Mouse (Mus musculus) megakaryocyte, adult 5-6 weeks (primary cell): ENCODE data around the gene Shank1. TPM values are rescaled to one million over a fixed set of nuclear protein-coding genes. Genes with fewer than 3 reads are reported as not detected.
"Not testable (repeated sequence)": the region's sequence is repeated elsewhere in the genome, so short reads cannot be mapped to it uniquely, and the experiment has no call there.

Experiments
- ATAC-seq: 2 replicates; pipeline ENCODE4 v1.8.0; 2016; ENCODE audit warnings: mild to moderate bottlenecking, inconsistent platforms; ENCODE audit not compliant: poor library complexity, severe bottlenecking
- total RNA-seq, 2 experiments: library from RNA; stranded (forward) in 1 of 2; stranded (reverse) in 1 of 2; fragments of 153-499, 151-499 nt in 1 of 2; fragments of 221-1000, 200-1000 nt in 1 of 2; gene quantifications; 2 replicates each; pipeline versions ENCODE4 v1.2.3 to v1.2.4; 2015 to 2017

The Shank1 gene
- total RNA-seq (2015) (0.02 and 0.07 TPM in 2 replicates), total RNA-seq (2017) (not detected in 2 replicates)

- no peak for ATAC-seq
Measured at GRCm38 (mm10) chr7:44309475-44310284, at the start of gene Shank1. Gene Shank1 (plus strand): TSS chr7:44310253.

DNA sequence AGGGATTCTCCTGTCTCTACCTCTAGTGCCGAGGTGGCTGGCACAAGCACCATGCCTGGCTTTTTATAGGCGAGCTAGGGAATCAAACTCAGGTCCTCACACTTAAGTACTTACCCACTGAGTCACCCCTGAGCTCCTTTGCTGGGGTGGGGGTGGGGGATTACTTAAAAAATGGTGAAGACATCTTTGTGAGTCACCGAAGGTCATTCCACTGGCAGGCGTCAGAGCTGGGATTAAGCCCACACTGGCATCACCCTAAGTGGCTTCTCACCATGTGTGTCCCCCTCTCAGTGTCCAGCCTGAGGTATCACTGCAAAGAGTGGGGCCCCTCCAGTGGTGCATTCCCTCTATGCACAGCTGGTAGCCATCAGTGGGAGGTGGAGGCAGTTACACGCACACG, 49.6 kb upstream of the Shank1 start:
- no peak for ATAC-seq

DNA sequence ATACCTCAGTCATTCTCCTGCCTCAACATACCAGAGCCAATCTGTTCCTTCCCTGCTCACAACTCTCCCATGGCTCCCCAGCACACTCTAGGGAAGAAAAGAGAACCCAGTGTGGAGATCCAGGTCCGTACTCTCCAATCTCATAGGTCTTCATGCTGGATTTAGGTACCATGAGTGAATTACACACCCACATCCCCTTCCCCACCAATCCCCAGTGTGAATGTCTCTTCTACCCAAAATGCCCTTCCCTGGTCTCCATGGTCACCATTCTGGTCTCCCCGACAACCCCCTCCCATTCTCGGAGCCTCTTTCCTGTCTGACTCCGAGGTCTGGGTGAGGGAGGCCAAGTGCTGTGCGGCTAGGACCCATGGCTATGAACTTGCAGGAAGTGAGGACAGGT, 48.9 kb upstream of the Shank1 start, which contains the start of gene Gm15517:
Gm15517 (plus strand) TSS at position 301 of the 400 bp plus-strand sequence.
- no peak for ATAC-seq

DNA sequence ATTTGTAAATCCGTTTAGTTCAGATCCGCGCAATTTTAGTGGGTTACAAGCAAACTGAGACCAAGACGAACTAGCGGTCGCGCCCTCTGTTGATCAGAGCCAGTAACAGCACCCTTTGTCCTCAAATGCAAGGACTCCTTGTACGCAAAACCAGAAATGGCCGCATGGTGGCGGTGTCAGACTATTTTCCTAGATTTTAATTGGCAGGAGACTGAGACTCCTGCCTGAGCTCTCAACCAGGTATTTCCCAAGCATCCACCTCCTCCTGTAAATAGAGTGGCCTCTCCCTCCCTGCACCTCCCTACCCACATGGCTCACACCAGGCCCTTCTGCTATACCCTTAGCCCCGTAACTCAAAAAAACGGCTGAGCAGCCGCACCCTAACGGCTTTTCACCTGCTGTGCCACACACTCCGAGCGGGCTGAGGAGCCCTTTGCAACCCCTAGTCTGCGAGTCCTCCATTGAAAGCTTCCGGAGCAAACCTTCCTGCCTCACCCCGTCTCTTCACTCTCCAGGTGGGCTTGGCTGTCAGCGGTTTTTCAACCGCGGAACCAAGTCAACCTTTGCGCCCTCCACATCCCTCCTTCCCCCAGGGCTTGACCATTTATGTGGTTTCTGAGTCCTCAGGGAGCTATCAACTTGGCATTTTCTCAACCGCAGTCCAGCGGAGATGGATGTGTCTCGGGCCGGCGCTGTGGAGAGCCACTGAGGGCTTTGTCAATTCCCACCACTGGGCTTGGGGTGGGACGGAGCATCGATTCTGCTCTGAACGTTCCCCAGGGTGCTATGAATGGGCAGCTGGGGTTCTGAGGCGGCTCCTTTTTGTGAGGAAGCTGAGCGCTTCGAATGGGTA, 47.0 kb upstream of the Shank1 start:
- peak; percentile 99 for ATAC-seq

- no peak for ATAC-seq
Measured at GRCm38 (mm10) chr7:44268117-44268516, 41.9 kb upstream of the Shank1 start.

DNA sequence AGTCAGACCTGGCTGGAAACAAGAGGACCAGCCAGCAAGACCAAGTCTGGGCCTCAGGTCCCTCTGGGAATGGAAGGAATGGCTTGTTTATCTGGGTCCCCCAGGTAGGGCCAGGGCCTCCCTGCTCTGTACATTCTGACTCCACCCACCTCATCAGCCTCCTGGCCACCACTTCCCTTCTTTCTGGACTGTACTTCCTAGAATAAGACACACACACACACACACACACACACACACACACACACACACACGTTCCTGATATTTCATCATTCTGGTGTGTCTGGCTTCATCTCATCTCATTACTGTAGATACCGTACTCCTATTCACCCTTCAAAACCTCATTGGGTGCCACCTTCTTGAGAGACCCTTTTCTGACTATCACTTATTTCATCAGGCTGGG, 40.7 kb upstream of the Shank1 start:
- no peak for ATAC-seq

DNA sequence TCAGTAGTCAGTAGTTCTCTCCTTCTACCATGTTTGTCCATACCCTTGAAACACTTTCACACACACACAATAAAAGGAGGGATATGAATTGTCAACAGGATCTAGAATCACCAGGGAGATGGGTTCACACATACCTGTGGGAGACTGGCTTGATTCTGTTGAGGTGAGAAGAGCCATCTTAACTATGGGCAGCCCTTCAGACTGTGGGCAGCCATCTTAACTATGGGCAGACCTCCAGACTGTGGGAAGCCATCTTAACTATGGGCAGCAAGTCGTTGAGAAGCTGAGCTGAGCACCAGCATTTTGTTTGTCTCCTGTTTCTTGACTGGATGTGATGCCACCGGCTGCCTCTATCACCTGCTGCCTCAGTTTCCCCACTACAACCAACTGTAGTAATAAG, 38.7 kb upstream of the Shank1 start:
- ATAC-seq = 0 out of 2 replicates have a peak, but pooled peaks have one; percentile 49

- ATAC-seq = no peak
Measured at GRCm38 (mm10) chr7:44272546-44272945, 37.5 kb upstream of the Shank1 start.

- ATAC-seq = no peak
Measured at GRCm38 (mm10) chr7:44273446-44273845, 36.6 kb upstream of the Shank1 start.

DNA sequence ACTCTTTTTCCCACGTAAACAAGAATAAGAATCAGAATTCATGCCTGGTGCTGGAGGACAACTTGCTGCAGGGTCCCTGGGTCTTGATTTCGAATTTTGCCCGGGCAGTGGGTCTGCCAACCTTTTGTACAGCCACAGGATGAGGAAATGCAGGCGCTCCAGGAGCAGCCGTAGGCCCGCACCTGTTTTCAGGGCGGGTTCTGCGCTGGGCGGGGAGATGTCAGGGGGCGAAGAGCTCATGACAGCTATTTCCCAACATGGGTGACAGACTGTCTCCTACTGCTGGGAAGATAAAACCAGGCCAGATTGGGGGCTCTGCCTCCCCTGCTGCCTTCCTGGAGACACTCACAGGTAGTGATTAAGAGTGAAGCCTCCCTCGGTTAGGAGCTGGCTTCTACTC, 36.0 kb upstream of the Shank1 start:
- ATAC-seq = no peak

- ATAC-seq = no peak
Measured at GRCm38 (mm10) chr7:44275546-44275945, 34.5 kb upstream of the Shank1 start.

- ATAC-seq = no peak
Measured at GRCm38 (mm10) chr7:44276461-44277249, 33.4 kb upstream of the Shank1 start.

- ATAC-seq = no peak
Measured at GRCm38 (mm10) chr7:44277250-44277622, 32.8 kb upstream of the Shank1 start.

- peak; percentile 95 for ATAC-seq
Measured at GRCm38 (mm10) chr7:44280959-44281358, 29.1 kb upstream of the Shank1 start.

GRCm38 (mm10) chr7:44281586-44281985, 28.5 kb upstream of the Shank1 start:
- no peak for ATAC-seq

DNA sequence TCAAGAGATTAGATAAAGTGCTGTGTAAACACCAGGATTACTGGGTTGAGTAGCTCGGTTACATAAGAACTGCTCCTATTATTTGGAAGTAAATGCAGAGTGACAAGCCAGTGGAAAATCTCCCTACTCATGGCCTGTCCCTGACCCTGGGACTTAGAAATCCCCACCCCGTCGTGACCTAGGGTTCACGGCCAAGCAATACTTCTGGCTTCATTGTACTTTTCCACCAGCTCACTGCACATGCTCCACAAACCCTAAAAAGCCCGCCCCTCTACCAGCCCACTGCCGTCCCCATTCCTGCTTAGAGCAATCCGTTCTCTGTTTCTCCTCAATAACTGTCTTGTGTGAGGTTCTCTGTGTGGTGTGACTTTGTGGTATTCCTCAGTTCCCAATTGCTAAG, 22.3 kb upstream of the Shank1 start:
- no peak for ATAC-seq

DNA sequence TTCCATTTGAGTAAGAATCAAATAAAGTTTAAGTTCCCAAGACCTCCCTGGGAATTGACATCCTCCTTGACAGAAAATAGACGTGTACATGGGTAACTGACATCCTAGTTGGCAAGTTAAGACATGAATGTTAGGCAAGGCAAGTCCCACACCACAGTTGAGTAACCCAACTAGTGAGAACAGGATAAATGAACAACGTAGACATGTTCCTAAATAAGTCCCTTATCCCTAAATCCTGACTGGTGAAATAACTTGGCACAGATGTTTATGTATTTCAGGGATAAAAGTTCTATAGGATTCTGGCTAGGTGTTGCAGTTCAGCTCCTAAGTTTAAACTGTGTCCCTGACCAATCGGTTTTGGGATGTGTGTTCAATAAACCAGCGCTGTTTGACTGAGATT, 19.1 kb upstream of the Shank1 start:
- ATAC-seq = no peak

DNA sequence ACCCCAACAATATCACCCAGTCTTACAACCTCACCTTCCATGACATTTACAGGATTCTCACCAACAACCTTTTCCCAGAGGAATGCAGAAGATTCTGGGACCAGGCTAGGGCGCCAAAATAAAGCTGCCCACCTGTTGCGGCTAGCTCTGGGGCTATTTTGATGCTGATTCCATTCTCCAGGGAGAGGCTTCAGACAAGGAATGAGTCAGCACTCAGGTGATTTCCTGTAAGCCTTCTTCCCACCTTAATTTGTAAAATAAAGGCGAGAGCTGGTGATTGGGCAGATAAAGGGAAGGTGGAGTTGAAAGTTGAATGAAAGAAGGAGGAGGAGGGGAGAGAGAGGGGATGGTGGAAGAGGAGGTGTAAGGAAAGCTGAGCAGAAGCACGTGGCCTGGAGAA, 18.6 kb upstream of the Shank1 start:
- no peak for ATAC-seq

DNA sequence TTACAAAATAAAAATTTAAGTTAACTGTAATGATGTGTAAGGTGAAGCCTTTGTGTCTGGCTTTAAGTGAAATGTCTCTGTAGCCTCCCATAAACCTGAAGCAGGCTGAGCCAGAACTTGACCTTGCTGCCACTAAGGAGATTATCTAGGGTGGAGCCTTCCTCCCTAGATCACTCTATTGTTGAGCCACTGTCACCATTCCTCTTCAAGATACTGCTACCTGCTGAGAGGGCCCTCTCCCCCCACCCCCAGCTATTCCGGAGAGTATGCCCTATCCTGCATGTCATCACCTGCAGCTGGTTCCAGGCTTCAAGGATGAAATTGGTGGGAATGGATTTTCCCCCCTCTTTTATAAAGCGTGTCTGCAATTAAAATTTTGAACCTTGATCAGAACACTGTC, 12.6 kb upstream of the Shank1 start:
- ATAC-seq = not testable (repeated sequence)

DNA sequence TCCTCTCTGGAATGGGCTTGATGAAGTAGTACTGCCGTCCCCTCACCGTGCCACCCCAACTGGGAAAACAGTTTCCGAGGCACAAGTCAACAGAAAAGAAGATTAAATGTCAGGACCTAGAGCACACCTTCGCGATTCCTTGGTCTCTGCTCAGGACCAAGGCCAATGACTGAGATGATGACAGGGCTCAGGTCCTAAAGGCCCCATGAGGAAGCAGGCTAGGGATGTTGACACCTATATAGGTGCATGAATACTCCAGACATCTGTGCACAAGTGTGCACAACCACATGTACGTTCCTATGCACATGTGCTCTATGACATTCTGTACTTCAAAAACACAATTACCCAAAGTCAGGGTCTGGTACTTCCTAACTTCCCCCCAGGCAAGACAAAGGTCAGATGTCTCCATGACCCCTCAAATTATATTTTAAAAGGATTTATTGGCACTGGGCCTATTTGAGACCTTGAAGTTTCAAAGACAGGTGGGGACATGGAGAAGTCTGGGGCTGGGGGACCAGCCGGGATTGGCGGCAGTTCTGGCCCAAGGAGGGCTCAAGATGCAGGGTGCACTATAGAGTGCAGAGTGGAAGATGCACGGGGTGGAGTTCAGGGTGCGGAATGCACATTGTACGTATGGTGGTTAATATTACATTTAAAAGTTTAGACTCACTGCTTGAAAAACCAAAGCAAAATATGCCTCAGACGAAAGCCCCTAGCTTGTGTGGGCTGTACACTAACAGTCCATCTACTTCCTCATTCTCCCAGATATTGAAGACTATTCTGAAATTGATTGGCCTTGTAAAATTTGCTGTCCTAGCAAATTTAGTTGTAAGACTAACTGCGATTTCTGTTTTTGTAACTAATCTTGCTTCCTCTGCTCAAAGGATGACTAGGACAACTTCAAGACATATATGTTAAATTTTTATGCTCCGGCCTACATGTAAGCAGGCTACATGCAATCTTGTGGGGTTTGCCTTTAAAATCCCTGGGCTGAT, 6.4 kb upstream of the Shank1 start:
- ATAC-seq = no peak
